Mouse (Mus musculus) lung, embryonic 14.5 days (tissue): ENCODE results near the gene Pde4d. TPM values are rescaled to one million over a fixed set of nuclear protein-coding genes. Genes with fewer than 3 reads are reported as not detected.
"Not testable (repeated sequence)": the region's sequence is repeated elsewhere in the genome, so short reads cannot be mapped to it uniquely, and the experiment has no call there.

Experiments
- ATAC-seq: fragments of 200-750 bp; cut with Nextera tagmentation; 2 replicates; pipeline ENCODE4 v1.8.0; 2017; ENCODE audit warnings: mild to moderate bottlenecking, moderate TSS enrichment, moderate library complexity; ENCODE audit not compliant: insufficient read depth
- DNase-seq: peaks from one replicate; pipeline ENCODE4 v3.0.0-alpha.2; 2015
- H3K27ac ChIP-seq: fragments of 300-500 bp; sonication (generic); 2 replicates; pipeline ENCODE4 v1.5.1; 2014; ENCODE audit warnings: low read depth, mild to moderate bottlenecking, moderate library complexity
- H3K27me3 ChIP-seq: fragments of 300-500 bp; sonication (generic); 2 replicates; pipeline ENCODE4 v1.6.1; 2014; ENCODE audit warnings: low read length, control low read depth; ENCODE audit not compliant: insufficient read depth
- H3K36me3 ChIP-seq: fragments of 300-500 bp; sonication (generic); 2 replicates; pipeline ENCODE4 v1.6.1; 2014; ENCODE audit warnings: control low read depth; ENCODE audit not compliant: insufficient read depth
- H3K4me1 ChIP-seq: fragments of 300-500 bp; sonication (generic); 2 replicates; pipeline ENCODE4 v1.6.1; 2014; ENCODE audit warnings: antibody characterized with exemption, control low read depth; ENCODE audit not compliant: insufficient read depth
- H3K4me2 ChIP-seq: fragments of 300-500 bp; sonication (generic); 2 replicates; pipeline ENCODE4 v1.6.1; 2014; ENCODE audit warnings: mild to moderate bottlenecking
- H3K4me3 ChIP-seq: fragments of 300-500 bp; sonication (generic); 2 replicates; pipeline ENCODE4 v1.5.1; 2014; ENCODE audit warnings: low read depth, low read length
- H3K9ac ChIP-seq: fragments of 300-500 bp; sonication (generic); 2 replicates; pipeline ENCODE4 v1.6.1; 2014
- H3K9me3 ChIP-seq: fragments of 300-500 bp; sonication (generic); 2 replicates; pipeline ENCODE4 v1.6.1; 2016; ENCODE audit warnings: low read depth, low read length, control low read depth
- CTCF ChIP-seq: IDR thresholded peaks from 2 replicates; pipeline ENCODE4 v1.5.1; 2016; ENCODE audit warnings: antibody characterized with exemption, low read depth
- WGBS: fragments of 180-500 bp; shearing (Covaris S2); extraction: QIAGEN DNeasy Blood & Tissue Kit; methylation state at CpG from one replicate; pipeline ENCODE4 v1.1.7; 2014; 5-methylcytosine and 5-hydroxymethylcytosine counted together
- polyA plus RNA-seq: library from polyadenylated mRNA; unstranded; fragments of >200 nt; fragmentation: Nextera tagmentation; extraction: Ambion mirVana; gene quantifications from 2 replicates; pipeline ENCODE4 v1.2.1, GENCODE M21; 2014

Gene Pde4d
- polyA plus RNA-seq, 1 experiment from 2014 or later: 16.2 TPM

- no peak overlapping the region for H3K4me3 ChIP-seq
- H3K9ac ChIP-seq: no peak overlapping the region
- H3K9me3 ChIP-seq: no peaks in the 10 kb centered on the region
- no peak for TF ChIP-seq CTCF
- 55% methylated on average over 4 of the region's 4 CpGs for WGBS
- DNase-seq: no peak
- no peaks in the 10 kb centered on the region for H3K36me3 ChIP-seq
- no peak for ATAC-seq
- H3K27me3 ChIP-seq: no peaks in the 10 kb centered on the region
- H3K4me1 ChIP-seq: no peaks in the 10 kb centered on the region
- no peak overlapping the region for H3K27ac ChIP-seq
- no peak overlapping the region for H3K4me2 ChIP-seq
Measured at GRCm38 (mm10) chr13:109891910-109892265, 1442.1 kb downstream of the Pde4d start.

DNA sequence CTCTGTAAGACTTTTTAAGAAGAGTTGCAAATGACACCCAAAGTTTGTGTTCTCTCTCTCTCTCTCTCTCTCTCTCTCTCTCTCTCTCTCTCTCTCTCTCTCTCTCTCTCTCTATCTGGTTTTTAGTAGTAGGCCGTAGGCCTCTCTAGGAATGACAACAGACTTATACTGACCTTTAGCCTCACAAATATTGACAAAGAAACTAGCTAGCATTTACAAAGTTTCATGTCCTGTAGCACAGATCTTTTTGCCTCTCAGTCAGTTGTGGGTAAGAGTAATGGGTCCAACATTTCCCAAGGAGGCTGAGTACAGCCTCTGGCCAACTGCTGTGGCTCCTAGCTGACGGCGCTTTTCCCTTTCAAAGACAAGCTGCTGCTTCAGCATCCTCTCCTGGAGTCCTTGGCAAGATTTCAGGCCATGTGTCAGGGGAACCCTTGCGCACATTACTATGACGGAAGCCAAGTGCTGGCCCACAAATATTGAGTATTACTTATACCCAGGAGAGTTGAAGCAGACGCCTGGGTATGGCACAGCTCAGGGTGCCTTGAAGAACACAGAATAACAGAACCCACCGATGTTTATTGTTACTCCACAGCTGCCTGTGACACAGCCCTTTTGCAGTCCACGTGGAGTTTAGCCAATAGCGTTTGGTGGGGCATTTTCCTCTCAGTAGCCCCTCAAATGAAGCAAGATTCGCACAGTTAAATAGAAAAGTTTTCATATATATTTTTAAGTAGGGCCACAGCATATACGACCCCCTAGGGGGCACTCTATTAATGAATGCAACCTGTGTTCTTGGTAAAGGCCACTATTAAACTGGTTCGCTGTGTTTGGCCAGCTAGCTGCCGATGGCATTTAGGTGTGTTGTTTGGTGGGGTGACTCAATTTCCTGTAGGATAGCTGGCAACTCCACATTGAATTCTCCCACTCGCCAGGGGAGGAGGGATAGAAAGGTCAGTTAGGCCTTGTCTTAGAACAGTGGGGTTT is 1450.0 kb downstream of the Pde4d start:
- 0 out of 2 replicates have a peak, but pooled peaks have one; percentile 9 for TF ChIP-seq CTCF
- H3K4me2 ChIP-seq: no peak overlapping the region
- H3K4me3 ChIP-seq: no peak overlapping the region
- ATAC-seq (peak; percentile 5; the same call in 1 of the 2 replicates), DNase-seq (peak; percentile 84)
- no peak overlapping the region for H3K27ac ChIP-seq
- H3K27me3 ChIP-seq: no peaks in the 10 kb centered on the region
- H3K4me1 ChIP-seq: peaks cover 15% of the 10 kb centered on the region
- no peaks in the 10 kb centered on the region for H3K36me3 ChIP-seq
- WGBS: 56% methylated on average over 14 of the region's 14 CpGs
- no peak overlapping the region for H3K9ac ChIP-seq
- no peaks in the 10 kb centered on the region for H3K9me3 ChIP-seq

DNA sequence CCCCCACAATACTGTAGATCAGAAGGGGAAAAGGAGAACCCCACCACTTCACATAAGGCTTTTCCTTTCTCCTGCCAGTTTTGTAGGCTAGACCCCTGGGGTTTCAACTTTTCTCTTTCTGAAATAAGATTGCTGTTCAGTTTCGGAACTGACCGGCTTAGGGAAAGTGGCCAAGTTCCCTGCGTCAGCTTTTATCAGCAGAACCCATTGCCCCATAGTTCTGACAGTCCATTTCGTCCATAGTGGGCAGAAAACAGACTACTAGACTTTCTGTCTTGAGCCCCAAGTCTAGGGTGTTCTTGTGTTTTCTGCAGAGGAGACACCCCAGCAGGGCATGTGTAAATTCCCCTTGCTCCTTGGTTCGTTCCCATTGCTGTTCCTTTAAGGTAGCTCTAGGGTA is 1452.1 kb downstream of the Pde4d start:
- peaks cover 15% of the 10 kb centered on the region for H3K4me1 ChIP-seq
- no peak for ATAC-seq
- no peak overlapping the region for H3K27ac ChIP-seq
- 50% methylated on average over 5 of the region's 5 CpGs for WGBS
- H3K9ac ChIP-seq: no peak overlapping the region
- no peaks in the 10 kb centered on the region for H3K27me3 ChIP-seq
- no peak for DNase-seq
- no peak overlapping the region for H3K4me3 ChIP-seq
- TF ChIP-seq CTCF: no peak
- H3K9me3 ChIP-seq: no peaks in the 10 kb centered on the region
- H3K4me2 ChIP-seq: peak overlapping the region; percentile 94
- no peaks in the 10 kb centered on the region for H3K36me3 ChIP-seq

- H3K4me1 ChIP-seq: peaks cover 15% of the 10 kb centered on the region
- peak overlapping the region; percentile 71 for H3K4me3 ChIP-seq
- peak overlapping the region; percentile 80; the same call in 1 of the 2 replicates for H3K27ac ChIP-seq
- H3K9me3 ChIP-seq, H3K27me3 ChIP-seq, H3K36me3 ChIP-seq: not testable (repeated sequence)
- WGBS: 0% methylated on average over 27 of the region's 28 CpGs
- ATAC-seq (peak; percentile 66), DNase-seq (peak; percentile 66)
- peak overlapping the region; percentile 74 for H3K9ac ChIP-seq
- H3K4me2 ChIP-seq: peak overlapping the region; percentile 94
Measured at GRCm38 (mm10) chr13:109902460-109902854, 1452.7 kb downstream of the Pde4d start.

DNA sequence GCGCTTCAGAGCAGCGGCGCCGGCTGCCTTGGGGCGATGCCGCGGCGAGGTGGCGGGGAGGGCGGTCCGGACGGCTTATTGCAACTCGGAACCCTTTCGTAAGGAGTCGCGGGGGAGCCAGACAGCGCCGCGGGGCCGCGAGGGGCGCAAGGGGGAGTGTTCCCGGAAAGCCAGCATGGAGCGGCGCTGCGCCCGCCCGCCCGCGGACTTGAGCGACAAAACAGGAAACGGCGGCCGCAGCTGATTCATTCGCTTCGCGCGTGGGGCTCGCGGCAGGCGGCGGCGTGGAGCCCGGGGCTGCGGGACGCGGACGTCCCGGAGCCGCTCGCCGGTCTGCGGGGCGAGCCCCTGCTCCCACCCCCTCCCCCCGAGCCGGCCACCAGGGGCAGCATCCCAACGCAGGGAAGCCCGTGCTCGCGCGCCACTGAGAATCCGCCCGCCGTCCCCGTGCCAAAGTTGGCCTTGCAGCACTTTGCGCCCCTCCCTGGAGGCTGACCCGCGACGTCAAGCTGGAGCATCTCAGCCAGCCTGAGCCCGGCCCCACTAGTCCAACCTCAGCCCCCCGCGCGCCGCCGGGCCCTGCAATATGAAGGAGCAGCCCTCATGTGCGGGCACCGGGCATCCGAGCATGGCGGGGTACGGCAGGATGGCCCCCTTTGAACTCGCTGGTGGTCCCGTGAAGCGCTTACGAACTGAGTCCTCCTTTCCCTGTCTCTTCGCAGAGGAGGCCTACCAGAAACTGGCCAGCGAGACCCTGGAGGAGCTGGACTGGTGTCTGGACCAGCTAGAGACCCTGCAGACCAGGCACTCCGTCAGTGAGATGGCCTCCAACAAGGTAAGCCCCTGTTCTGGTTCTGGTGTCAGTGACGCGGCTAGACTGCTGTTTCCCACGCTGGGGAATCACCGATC is 1453.4 kb downstream of the Pde4d start:
- Histone ChIP-seq H3K4me3 (peak overlapping the region; percentile 71), H3K9me3 (no peaks in the 10 kb centered on the region), H3K9ac (peak overlapping the region; percentile 74), H3K36me3 (no peaks in the 10 kb centered on the region), H3K27me3 (no peaks in the 10 kb centered on the region), H3K4me2 (peak overlapping the region; percentile 94), H3K27ac (peak overlapping the region; percentile 80), H3K4me1 (peaks cover 15% of the 10 kb centered on the region)
- peak; percentile 59 for TF ChIP-seq CTCF
- DNase-seq: peak; percentile 89
- ATAC-seq: peak; percentile 87
- WGBS: 1% methylated on average over 91 of the region's 91 CpGs

GRCm38 (mm10) chr13:109903764-109904510 is 1454.2 kb downstream of the Pde4d start:
- Histone ChIP-seq H3K9me3 (no peaks in the 10 kb centered on the region), H3K4me2 (peak overlapping the region; percentile 94), H3K27ac (no peak overlapping the region), H3K4me3 (peak overlapping the region; percentile 71), H3K36me3 (no peaks in the 10 kb centered on the region), H3K9ac (peak overlapping the region; percentile 74), H3K27me3 (no peaks in the 10 kb centered on the region), H3K4me1 (peaks cover 15% of the 10 kb centered on the region)
- DNase-seq: no peak
- TF ChIP-seq CTCF: no peak
- 30% methylated on average over 14 of the region's 14 CpGs for WGBS
- ATAC-seq: no peak
